Mouse (Mus musculus) E14TG2a.4 (cell line): Measurements from ENCODE around the gene Uroc1.

Source experiments
- H3K27me3 ChIP-seq: 2 replicates; pipeline ENCODE4 v1.6.1; 2014; ENCODE audit warnings: low read length, control low read depth; ENCODE audit not compliant: insufficient read depth
- H3K36me3 ChIP-seq: 2 replicates; pipeline ENCODE4 v1.6.1; 2014; ENCODE audit warnings: low read length, control low read depth; ENCODE audit not compliant: insufficient read depth
- H3K4me1 ChIP-seq: replicated peaks from 2 replicates; pipeline ENCODE4 v1.6.1; 2014; ENCODE audit warnings: low read depth, low read length, control low read depth
- H3K4me3 ChIP-seq: replicated peaks from 2 replicates; pipeline ENCODE4 v1.5.1; 2014; ENCODE audit warnings: mild to moderate bottlenecking, low read length
- H3K9me3 ChIP-seq: 2 replicates; pipeline ENCODE4 v1.6.1; 2014; ENCODE audit warnings: low read length, control low read depth
- CTCF ChIP-seq: conservative IDR thresholded peaks from 2 replicates; pipeline ENCODE4 v1.5.1; 2014; ENCODE audit warnings: low read length
- NANOG ChIP-seq: IDR thresholded peaks from 2 replicates; pipeline ENCODE4 v1.6.1; 2014; ENCODE audit warnings: borderline replicate concordance, low read length, mixed read lengths
- POU5F1 ChIP-seq: IDR thresholded peaks from 2 replicates; pipeline ENCODE4 v1.6.1; 2014; ENCODE audit warnings: low read length, borderline replicate concordance

Uroc1 gene

GRCm38 (mm10) chr6:90319019-90319418 lies 14.1 kb upstream of the Uroc1 start:
- Histone ChIP-seq H3K9me3 (peaks cover 34% of the 10 kb centered on the region), H3K27me3 (peaks cover 8% of the 10 kb centered on the region), H3K4me1 (0 out of 2 replicates have a peak, but pooled peaks cover 7% of the 10 kb centered on the region), H3K36me3 (no peaks in the 10 kb centered on the region), H3K4me3 (no peak overlapping the region)
- TF ChIP-seq NANOG: no peak
- no peak for TF ChIP-seq CTCF
- TF ChIP-seq POU5F1: no peak

- H3K9me3 ChIP-seq: peaks cover 34% of the 10 kb centered on the region
- peaks cover 9% of the 10 kb centered on the region; the same call in 1 of the 2 replicates for H3K4me1 ChIP-seq
- peaks cover 15% of the 10 kb centered on the region for H3K27me3 ChIP-seq
- H3K4me3 ChIP-seq: no peak overlapping the region
- no peaks in the 10 kb centered on the region for H3K36me3 ChIP-seq
- TF ChIP-seq CTCF: no peak
- no peak for TF ChIP-seq NANOG
- no peak for TF ChIP-seq POU5F1
These were observed 13.5 kb upstream of the Uroc1 start for GRCm38 (mm10) chr6:90319475-90320191.

- TF ChIP-seq POU5F1 (no peak), NANOG (no peak), CTCF (no peak)
- Histone ChIP-seq H3K27me3 (peaks cover 23% of the 10 kb centered on the region), H3K9me3 (peaks cover 32% of the 10 kb centered on the region), H3K4me3 (no peak overlapping the region), H3K36me3 (no peaks in the 10 kb centered on the region), H3K4me1 (peaks cover 17% of the 10 kb centered on the region)
These were observed 12.7 kb upstream of the Uroc1 start for GRCm38 (mm10) chr6:90320429-90320828.

GRCm38 (mm10) chr6:90321811-90322210 lies 11.3 kb upstream of the Uroc1 start:
- Histone ChIP-seq H3K27me3 (peaks cover 36% of the 10 kb centered on the region), H3K4me3 (no peak overlapping the region), H3K9me3 (peaks cover 18% of the 10 kb centered on the region), H3K36me3 (no peaks in the 10 kb centered on the region), H3K4me1 (peaks cover 20% of the 10 kb centered on the region)
- TF ChIP-seq NANOG: no peak
- TF ChIP-seq POU5F1: no peak
- TF ChIP-seq CTCF: no peak

GRCm38 (mm10) chr6:90324026-90324425 lies 9.1 kb upstream of the Uroc1 start:
- H3K4me1 ChIP-seq: peaks cover 20% of the 10 kb centered on the region
- peaks cover 41% of the 10 kb centered on the region for H3K27me3 ChIP-seq
- TF ChIP-seq NANOG (no peak), POU5F1 (no peak)
- H3K9me3 ChIP-seq: no peaks in the 10 kb centered on the region
- no peaks in the 10 kb centered on the region for H3K36me3 ChIP-seq
- H3K4me3 ChIP-seq: no peak overlapping the region

- Histone ChIP-seq H3K9me3 (no peaks in the 10 kb centered on the region), H3K4me1 (peaks cover 20% of the 10 kb centered on the region), H3K36me3 (no peaks in the 10 kb centered on the region), H3K27me3 (peaks cover 41% of the 10 kb centered on the region), H3K4me3 (peak overlapping the region; percentile 69)
- no peak for TF ChIP-seq CTCF
- TF ChIP-seq POU5F1: no peak
- no peak for TF ChIP-seq NANOG
These were observed 8.6 kb upstream of the Uroc1 start for GRCm38 (mm10) chr6:90324463-90324862.

GRCm38 (mm10) chr6:90324991-90325390 lies 8.1 kb upstream of the Uroc1 start, which contains the start of gene Chst13:
Chst13 (minus strand) TSS chr6:90325185.
- TF ChIP-seq NANOG (no peak), CTCF (no peak), POU5F1 (no peak)
- Histone ChIP-seq H3K36me3 (no peaks in the 10 kb centered on the region), H3K27me3 (peaks cover 44% of the 10 kb centered on the region), H3K4me3 (peak within 1 kb of the TSS; percentile 69), H3K4me1 (peaks cover 20% of the 10 kb centered on the region), H3K9me3 (no peaks in the 10 kb centered on the region)

GRCm38 (mm10) chr6:90327670-90328069 lies 5.4 kb upstream of the Uroc1 start:
- Histone ChIP-seq H3K36me3 (no peaks in the 10 kb centered on the region), H3K4me3 (no peak overlapping the region), H3K4me1 (peaks cover 13% of the 10 kb centered on the region), H3K27me3 (peaks cover 45% of the 10 kb centered on the region), H3K9me3 (0 out of 2 replicates have a peak, but pooled peaks cover 4% of the 10 kb centered on the region)
- TF ChIP-seq CTCF (peak; percentile 55), POU5F1 (no peak)

- H3K9me3 ChIP-seq: peaks cover 17% of the 10 kb centered on the region
- no peak for TF ChIP-seq NANOG
These were observed 3.1 kb upstream of the Uroc1 start for GRCm38 (mm10) chr6:90329953-90330352.

More at GRCm38 (mm10) chr6:90329953-90330352, 3.1 kb upstream of the Uroc1 start:
- Histone ChIP-seq H3K4me3 (no peak overlapping the region), H3K36me3 (no peaks in the 10 kb centered on the region), H3K27me3 (peaks cover 27% of the 10 kb centered on the region), H3K4me1 (peaks cover 8% of the 10 kb centered on the region)
